Mouse (Mus musculus) heart, postnatal 0 days (tissue): Measurements from ENCODE around the gene Pld3.

Source experiments
- CTCF ChIP-seq: IDR thresholded peaks from 2 replicates; pipeline ENCODE4 v1.5.1; 2016; ENCODE audit warnings: antibody characterized with exemption, control low read depth, low read depth
- EP300 ChIP-seq: IDR thresholded peaks from 2 replicates; pipeline ENCODE4 v1.6.1; 2016; ENCODE audit warnings: antibody characterized with exemption, low read depth

DNA sequence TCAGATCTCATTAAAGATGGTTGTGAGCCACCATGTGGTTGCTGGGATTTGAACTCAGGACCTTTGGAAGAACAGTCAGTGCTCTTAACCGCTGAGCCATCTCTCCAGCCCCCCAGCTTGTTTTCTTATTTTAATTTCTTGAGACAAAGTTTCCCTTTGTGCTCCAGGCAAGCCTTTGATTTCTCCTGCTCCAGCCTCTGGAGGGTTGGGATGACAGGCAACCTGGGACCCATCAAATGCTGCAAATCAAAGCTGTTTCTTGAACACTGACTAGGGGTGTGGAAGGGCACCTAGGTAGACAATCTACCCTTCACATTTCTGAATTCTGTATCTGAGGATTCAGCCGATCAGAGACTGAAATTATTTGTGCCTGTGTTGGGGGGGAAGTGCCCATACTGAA, 42.2 kb downstream of the Pld3 start:
- TF ChIP-seq CTCF, result no peak
- TF ChIP-seq EP300, result no peak
